Mouse (Mus musculus) kidney, embryonic 15.5 days (tissue): Measurements from ENCODE around the gene D5Ertd579e. TPM values are rescaled to one million over a fixed set of nuclear protein-coding genes. Genes with fewer than 3 reads are reported as not detected.

Source experiments
- ATAC-seq: fragments of 200-750 bp; cut with Nextera tagmentation; replicated peaks from 2 replicates; pipeline ENCODE4 v1.8.0; 2017; ENCODE audit warnings: moderate TSS enrichment; ENCODE audit not compliant: low FRiP score
- H3K27ac ChIP-seq: fragments of 300-500 bp; sonication (generic); 2 replicates; pipeline ENCODE4 v1.5.1; 2015; ENCODE audit warnings: mild to moderate bottlenecking, inconsistent platforms
- H3K27me3 ChIP-seq: fragments of 300-500 bp; sonication (generic); 2 replicates; pipeline ENCODE4 v1.6.1; 2015; ENCODE audit warnings: inconsistent platforms
- H3K36me3 ChIP-seq: fragments of 300-500 bp; sonication (generic); 2 replicates; pipeline ENCODE4 v1.6.1; 2015; ENCODE audit warnings: inconsistent platforms
- H3K4me1 ChIP-seq: fragments of 300-500 bp; sonication (generic); 2 replicates; pipeline ENCODE4 v1.6.1; 2015; ENCODE audit warnings: inconsistent platforms
- H3K4me2 ChIP-seq: fragments of 300-500 bp; sonication (generic); 2 replicates; pipeline ENCODE4 v1.6.1; 2015; ENCODE audit warnings: moderate library complexity, mild to moderate bottlenecking, inconsistent platforms
- H3K4me3 ChIP-seq: fragments of 300-500 bp; sonication (generic); replicated peaks from 2 replicates; pipeline ENCODE4 v1.5.1; 2015; ENCODE audit warnings: mild to moderate bottlenecking, inconsistent platforms
- H3K9ac ChIP-seq: fragments of 300-500 bp; sonication (generic); 2 replicates; pipeline ENCODE4 v1.6.1; 2015; ENCODE audit warnings: mild to moderate bottlenecking, inconsistent platforms
- H3K9me3 ChIP-seq: fragments of 300-500 bp; sonication (generic); replicated peaks from 2 replicates; pipeline ENCODE4 v1.6.1; 2016; ENCODE audit warnings: inconsistent platforms
- WGBS: fragments of 180-500 bp; shearing (Covaris S2); methylation state at CpG from one replicate; pipeline ENCODE4 v1.1.7; 2015; ENCODE audit warnings: mixed read lengths; 5-methylcytosine and 5-hydroxymethylcytosine counted together
- polyA plus RNA-seq: library from polyadenylated mRNA; unstranded; fragments of >200 nt; fragmentation: Nextera tagmentation; extraction: Ambion mirVana; gene quantifications from 2 replicates; pipeline ENCODE4 v1.2.1, GENCODE M21; 2015

The D5Ertd579e gene
- polyA plus RNA-seq, 1 experiment from 2014 or later = 21.6 TPM

- Histone ChIP-seq H3K27me3 (no peaks in the 10 kb centered on the region), H3K9me3 (no peaks in the 10 kb centered on the region), H3K9ac (no peak overlapping the region), H3K36me3 (no peaks in the 10 kb centered on the region), H3K4me1 (peaks cover 21% of the 10 kb centered on the region), H3K4me3 (no peak overlapping the region), H3K4me2 (no peak overlapping the region), H3K27ac (no peak overlapping the region)
- 72% methylated on average over 4 of the region's 4 CpGs for WGBS
- no peak for ATAC-seq
Observed at GRCm38 (mm10) chr5:36729086-36729473, 33.3 kb upstream of the D5Ertd579e start.

- Histone ChIP-seq H3K9ac (no peak overlapping the region), H3K36me3 (no peaks in the 10 kb centered on the region), H3K27me3 (no peaks in the 10 kb centered on the region), H3K4me2 (no peak overlapping the region), H3K4me1 (peaks cover 21% of the 10 kb centered on the region), H3K4me3 (no peak overlapping the region), H3K9me3 (no peaks in the 10 kb centered on the region), H3K27ac (no peak overlapping the region)
- no peak for ATAC-seq
- WGBS = 63% methylated on average over 8 of the region's 8 CpGs
Observed at GRCm38 (mm10) chr5:36728403-36729085, 32.7 kb upstream of the D5Ertd579e start.

- no peaks in the 10 kb centered on the region for H3K36me3 ChIP-seq
- 77% methylated on average over 7 of the region's 7 CpGs for WGBS
- H3K4me3 ChIP-seq = no peak overlapping the region
- H3K4me2 ChIP-seq = no peak overlapping the region
- peaks cover 21% of the 10 kb centered on the region for H3K4me1 ChIP-seq
- no peaks in the 10 kb centered on the region for H3K9me3 ChIP-seq
- H3K27ac ChIP-seq = no peak overlapping the region
- no peak for ATAC-seq
- H3K9ac ChIP-seq = no peak overlapping the region
- H3K27me3 ChIP-seq = no peaks in the 10 kb centered on the region
Observed at GRCm38 (mm10) chr5:36727776-36728175, 32.0 kb upstream of the D5Ertd579e start.

DNA sequence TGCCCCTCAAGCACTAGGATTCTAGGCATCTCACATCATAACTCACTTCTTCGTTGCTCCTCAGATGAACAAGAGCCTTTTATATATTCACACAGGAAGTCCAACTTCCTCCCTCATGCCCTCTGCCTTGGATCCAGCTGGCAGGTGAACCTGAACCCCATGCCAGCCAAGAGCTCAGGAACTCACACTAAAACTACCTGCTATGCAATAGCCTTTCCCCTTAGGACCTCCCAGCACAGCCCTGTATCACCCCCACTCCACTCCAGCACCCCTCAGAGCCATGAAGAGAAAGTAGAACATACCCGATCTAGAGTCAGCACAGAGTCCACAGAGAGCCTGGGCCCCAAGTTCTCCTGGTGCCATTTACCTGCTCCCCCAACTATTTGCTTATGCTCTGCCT lies 31.3 kb upstream of the D5Ertd579e start:
- no peak overlapping the region for H3K4me3 ChIP-seq

GRCm38 (mm10) chr5:36726387-36726801 lies 30.6 kb upstream of the D5Ertd579e start:
- H3K4me3 ChIP-seq = no peak overlapping the region
- no peaks in the 10 kb centered on the region for H3K9me3 ChIP-seq
- H3K27ac ChIP-seq = peak overlapping the region; percentile 59
- no peak overlapping the region for H3K9ac ChIP-seq
- H3K36me3 ChIP-seq = no peaks in the 10 kb centered on the region
- no peaks in the 10 kb centered on the region for H3K27me3 ChIP-seq
- no peak; the same call in 1 of the 2 replicates for ATAC-seq
- H3K4me2 ChIP-seq = no peak overlapping the region
- 37% methylated on average over 9 of the region's 9 CpGs for WGBS
- H3K4me1 ChIP-seq = peaks cover 21% of the 10 kb centered on the region

More for the DNA sequence above, 31.3 kb upstream of the D5Ertd579e start:
- Histone ChIP-seq H3K9me3 (no peaks in the 10 kb centered on the region), H3K9ac (no peak overlapping the region), H3K4me1 (peaks cover 21% of the 10 kb centered on the region), H3K36me3 (no peaks in the 10 kb centered on the region), H3K27ac (no peak overlapping the region), H3K4me2 (no peak overlapping the region), H3K27me3 (no peaks in the 10 kb centered on the region)
- no peak for ATAC-seq
- WGBS = 53% methylated on average over 2 of the region's 2 CpGs

DNA sequence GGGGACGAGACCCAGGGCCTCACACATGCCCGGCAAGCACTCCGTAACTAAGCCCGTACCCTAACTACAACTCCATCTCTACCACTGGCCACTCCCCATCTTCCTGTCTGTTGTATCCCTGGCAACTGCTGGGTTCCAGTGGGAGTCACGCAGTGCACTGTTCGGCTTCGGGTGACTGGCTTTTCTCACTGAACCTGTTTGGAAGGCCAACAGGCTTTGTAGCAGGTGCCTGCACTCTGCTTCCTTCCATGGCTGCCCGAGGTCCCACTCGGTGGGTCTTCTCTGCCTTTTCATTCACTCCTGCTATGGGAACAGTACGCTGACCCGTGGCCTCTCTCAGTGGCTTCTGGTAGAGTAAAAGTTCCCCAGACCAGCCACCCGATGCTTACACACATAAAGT lies 30.0 kb upstream of the D5Ertd579e start:
- ATAC-seq = peak; percentile 76; the same call in 1 of the 2 replicates
- Histone ChIP-seq H3K4me2 (0 out of 2 replicates have a peak overlapping the region, but pooled peaks have one; percentile 7), H3K9me3 (no peaks in the 10 kb centered on the region), H3K4me1 (peaks cover 21% of the 10 kb centered on the region), H3K36me3 (no peaks in the 10 kb centered on the region), H3K4me3 (no peak overlapping the region), H3K9ac (no peak overlapping the region), H3K27me3 (no peaks in the 10 kb centered on the region), H3K27ac (peak overlapping the region; percentile 59)
- WGBS = 40% methylated on average over 12 of the region's 12 CpGs

GRCm38 (mm10) chr5:36724274-36724673 lies 28.4 kb upstream of the D5Ertd579e start:
- Histone ChIP-seq H3K4me3 (no peak overlapping the region), H3K36me3 (no peaks in the 10 kb centered on the region), H3K27ac (no peak overlapping the region), H3K4me1 (peaks cover 21% of the 10 kb centered on the region), H3K9ac (no peak overlapping the region), H3K27me3 (no peaks in the 10 kb centered on the region), H3K9me3 (no peaks in the 10 kb centered on the region), H3K4me2 (no peak overlapping the region)
- WGBS = 45% methylated on average over 7 of the region's 7 CpGs
- peak; percentile 34; the same call in 1 of the 2 replicates for ATAC-seq

GRCm38 (mm10) chr5:36723356-36723755 lies 27.5 kb upstream of the D5Ertd579e start:
- WGBS = 75% methylated on average over 9 of the region's 9 CpGs

DNA sequence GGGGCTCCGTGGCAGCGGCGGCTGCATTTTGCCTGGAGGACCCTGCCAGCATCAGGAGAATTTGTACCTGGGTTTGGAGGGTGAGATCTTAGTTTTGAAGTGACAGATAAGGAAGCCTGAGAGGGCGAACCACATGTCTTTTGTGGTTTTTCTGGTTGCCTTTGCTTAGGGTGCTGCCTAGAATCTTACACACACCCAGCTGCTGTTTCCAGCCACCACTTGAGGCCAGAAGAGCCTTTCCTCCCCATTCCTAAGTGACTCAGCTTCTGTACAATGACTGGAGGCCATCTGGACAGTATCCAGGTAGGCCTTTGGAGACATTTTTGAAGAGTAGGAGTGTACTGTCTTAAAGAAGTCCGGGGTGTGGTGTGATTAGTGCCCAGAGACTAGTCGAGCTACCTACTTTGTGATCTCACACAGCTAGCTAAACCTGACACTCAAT lies 26.6 kb upstream of the D5Ertd579e start:
- H3K27me3 ChIP-seq = no peaks in the 10 kb centered on the region
- H3K9me3 ChIP-seq = no peaks in the 10 kb centered on the region
- no peak overlapping the region for H3K27ac ChIP-seq
- H3K9ac ChIP-seq = no peak overlapping the region
- 70% methylated on average over 6 of the region's 6 CpGs for WGBS
- no peaks in the 10 kb centered on the region for H3K36me3 ChIP-seq
- ATAC-seq = no peak
- no peak overlapping the region for H3K4me2 ChIP-seq
- H3K4me1 ChIP-seq = peaks cover 12% of the 10 kb centered on the region
- H3K4me3 ChIP-seq = no peak overlapping the region

More at GRCm38 (mm10) chr5:36723356-36723755, 27.5 kb upstream of the D5Ertd579e start:
- H3K9me3 ChIP-seq = no peaks in the 10 kb centered on the region
- no peaks in the 10 kb centered on the region for H3K36me3 ChIP-seq
- H3K9ac ChIP-seq = no peak overlapping the region
- peaks cover 13% of the 10 kb centered on the region for H3K4me1 ChIP-seq
- no peak overlapping the region for H3K4me3 ChIP-seq
- no peak for ATAC-seq
- no peak overlapping the region for H3K4me2 ChIP-seq
- no peak overlapping the region for H3K27ac ChIP-seq
- H3K27me3 ChIP-seq = no peaks in the 10 kb centered on the region

DNA sequence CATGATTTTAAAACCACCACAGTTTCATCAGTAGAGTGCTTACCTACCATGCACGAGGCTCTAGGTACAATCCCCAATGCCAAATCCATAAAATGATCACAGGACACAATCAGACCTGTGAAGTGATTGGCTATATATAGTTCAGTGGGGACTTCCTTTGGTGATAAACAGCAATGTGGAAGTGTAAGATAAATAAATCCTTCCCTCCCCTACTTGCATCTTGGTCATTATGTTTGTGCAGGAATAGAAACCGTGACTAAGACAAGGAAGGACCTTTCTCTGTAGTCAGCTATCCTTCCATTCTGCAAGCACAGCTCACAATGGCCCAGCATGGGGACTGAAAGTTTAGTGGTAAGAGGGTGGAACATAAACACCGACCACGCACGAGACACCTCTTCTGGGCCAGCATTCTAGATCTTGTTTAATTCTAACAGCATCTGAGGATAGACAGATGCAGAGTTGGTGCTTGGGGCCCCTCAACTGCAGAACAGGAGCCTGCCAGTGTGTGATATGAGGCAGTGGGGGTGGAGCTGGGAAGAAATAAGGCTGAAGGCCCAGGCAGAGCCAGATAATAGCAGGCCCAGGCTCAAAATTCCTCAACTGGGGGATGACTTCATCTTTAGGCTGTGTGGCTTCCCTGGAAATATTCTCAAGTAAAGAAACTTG lies 25.0 kb upstream of the D5Ertd579e start:
- ATAC-seq = no peak; the same call in 1 of the 2 replicates
- no peak overlapping the region for H3K4me3 ChIP-seq
- 76% methylated on average over 5 of the region's 5 CpGs for WGBS
- H3K27ac ChIP-seq = no peak overlapping the region
- no peaks in the 10 kb centered on the region for H3K9me3 ChIP-seq
- no peak overlapping the region for H3K9ac ChIP-seq
- H3K27me3 ChIP-seq = no peaks in the 10 kb centered on the region
- peaks cover 4% of the 10 kb centered on the region for H3K4me1 ChIP-seq
- H3K4me2 ChIP-seq = no peak overlapping the region
- H3K36me3 ChIP-seq = no peaks in the 10 kb centered on the region

GRCm38 (mm10) chr5:36720219-36720618 lies 24.4 kb upstream of the D5Ertd579e start:
- H3K4me1 ChIP-seq = 0 out of 2 replicates have a peak, but pooled peaks cover 3% of the 10 kb centered on the region
- WGBS = 88% methylated on average over 5 of the region's 5 CpGs
- H3K9me3 ChIP-seq = no peaks in the 10 kb centered on the region
- no peak for ATAC-seq
- no peak overlapping the region for H3K4me3 ChIP-seq
- H3K27me3 ChIP-seq = no peaks in the 10 kb centered on the region
- no peak overlapping the region for H3K27ac ChIP-seq
- H3K9ac ChIP-seq = no peak overlapping the region
- no peak overlapping the region for H3K4me2 ChIP-seq
- H3K36me3 ChIP-seq = no peaks in the 10 kb centered on the region

- H3K4me3 ChIP-seq = no peak overlapping the region
- 0 out of 2 replicates have a peak, but pooled peaks cover 3% of the 10 kb centered on the region for H3K4me1 ChIP-seq
- no peaks in the 10 kb centered on the region for H3K36me3 ChIP-seq
- H3K9me3 ChIP-seq = no peaks in the 10 kb centered on the region
- 92% methylated on average over 3 of the region's 3 CpGs for WGBS
- H3K27ac ChIP-seq = no peak overlapping the region
- no peak overlapping the region for H3K9ac ChIP-seq
- no peaks in the 10 kb centered on the region for H3K27me3 ChIP-seq
- no peak overlapping the region for H3K4me2 ChIP-seq
- ATAC-seq = no peak
Observed at GRCm38 (mm10) chr5:36719601-36720000, 23.8 kb upstream of the D5Ertd579e start.
